Mouse (Mus musculus) liver, postnatal 0 days (tissue): ENCODE data around the gene Imp4. TPM values are rescaled to one million over a fixed set of nuclear protein-coding genes. Genes with fewer than 3 reads are reported as not detected.
A peak's percentile ranks its signal among the peaks of the same experiment; 100 is the strongest.

Experiments used
- ATAC-seq: fragments of 200-750 bp; cut with Nextera tagmentation; 2 replicates; pipeline ENCODE4 v1.8.0; 2017; ENCODE audit warnings: mild to moderate bottlenecking, moderate library complexity
- DNase-seq: peaks from one replicate; pipeline ENCODE4 v3.0.0-alpha.2; 2016
- H3K27ac ChIP-seq: fragments of 300-500 bp; sonication (generic); 2 replicates; pipeline ENCODE4 v1.5.1; 2014; ENCODE audit warnings: antibody characterized with exemption, moderate library complexity, mild to moderate bottlenecking, low read depth
- H3K27me3 ChIP-seq: fragments of 300-500 bp; sonication (generic); 2 replicates; pipeline ENCODE4 v1.6.1; 2014; ENCODE audit warnings: low read length, control low read depth, mixed read lengths; ENCODE audit not compliant: insufficient read depth
- H3K36me3 ChIP-seq: fragments of 300-500 bp; sonication (generic); replicated peaks from 2 replicates; pipeline ENCODE4 v1.6.1; 2014; ENCODE audit warnings: mild to moderate bottlenecking, control low read depth, low read length, moderate library complexity, mixed read lengths; ENCODE audit not compliant: insufficient read depth
- H3K4me1 ChIP-seq: fragments of 300-500 bp; sonication (generic); 2 replicates; pipeline ENCODE4 v1.6.1; 2014; ENCODE audit warnings: antibody characterized with exemption, mild to moderate bottlenecking, control low read depth; ENCODE audit not compliant: insufficient read depth
- H3K4me2 ChIP-seq: fragments of 300-500 bp; sonication (generic); 2 replicates; pipeline ENCODE4 v1.6.1; 2014; ENCODE audit warnings: low read depth, mild to moderate bottlenecking, low read length, moderate library complexity, mixed read lengths
- H3K4me3 ChIP-seq: fragments of 300-500 bp; sonication (generic); 2 replicates; pipeline ENCODE4 v1.5.1; 2014; ENCODE audit warnings: low read depth, low read length
- H3K9ac ChIP-seq: fragments of 300-500 bp; sonication (generic); replicated peaks from 2 replicates; pipeline ENCODE4 v1.6.1; 2014; ENCODE audit warnings: mild to moderate bottlenecking, moderate library complexity
- H3K9me3 ChIP-seq: fragments of 300-500 bp; sonication (generic); 2 replicates; pipeline ENCODE4 v1.6.1; 2016; ENCODE audit warnings: mild to moderate bottlenecking, control low read depth, low read length, mixed read lengths
- CTCF ChIP-seq: sonication (generic); IDR thresholded peaks from 2 replicates; pipeline ENCODE4 v1.5.1; 2016; ENCODE audit warnings: antibody characterized with exemption, low read depth
- EP300 ChIP-seq: IDR thresholded peaks from 2 replicates; pipeline ENCODE4 v1.6.1; 2016; ENCODE audit warnings: antibody characterized with exemption, low read depth, mild to moderate bottlenecking
- WGBS: fragments of 180-500 bp; shearing (Covaris S2); extraction: QIAGEN DNeasy Blood & Tissue Kit; methylation state at CpG from one replicate; pipeline ENCODE4 v1.1.7; 2014; ENCODE audit not compliant: insufficient replicate concordance; 5-methylcytosine and 5-hydroxymethylcytosine counted together
- polyA plus RNA-seq: library from polyadenylated mRNA; unstranded; fragments of >200 nt; fragmentation: Nextera tagmentation; extraction: Ambion mirVana; gene quantifications from 2 replicates; pipeline ENCODE4 v1.2.1, GENCODE M21; 2015

Gene Imp4
- polyA plus RNA-seq, 1 experiment from 2014 or later, result 41.6 TPM

DNA sequence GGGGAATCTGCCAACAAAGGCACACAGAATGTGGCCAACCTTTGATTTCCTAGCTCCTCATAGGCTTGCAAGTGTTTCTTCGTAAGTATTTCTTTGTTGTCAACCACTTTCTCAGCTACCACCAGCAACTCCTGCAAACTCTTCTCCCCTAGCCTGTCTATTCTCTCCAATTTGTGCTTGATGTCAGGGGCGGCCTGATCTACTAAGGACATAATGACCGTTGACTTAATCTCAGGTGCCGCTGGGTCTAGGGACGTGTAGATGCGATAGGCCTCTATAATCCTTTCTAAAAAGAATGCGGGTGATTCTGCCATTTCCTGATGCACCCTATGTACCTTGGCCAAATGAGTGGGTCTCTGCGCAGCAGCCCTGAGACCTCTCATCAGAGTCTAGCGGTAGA is 8.2 kb upstream of the Imp4 start:
- TF ChIP-seq CTCF (no peak), EP300 (no peak)
- no peaks in the 10 kb centered on the region for H3K27me3 ChIP-seq
- no peak for DNase-seq
- H3K4me3 ChIP-seq, result no peak overlapping the region
- ATAC-seq, result no peak
- peaks cover 23% of the 10 kb centered on the region for H3K9me3 ChIP-seq
- H3K36me3 ChIP-seq, result peaks cover 4% of the 10 kb centered on the region; the same call in 1 of the 2 replicates
- H3K9ac ChIP-seq, result no peak overlapping the region
- H3K27ac ChIP-seq, result no peak overlapping the region
- 93% methylated on average over 9 of the region's 9 CpGs for WGBS
- peaks cover 7% of the 10 kb centered on the region for H3K4me1 ChIP-seq
- H3K4me2 ChIP-seq, result no peak overlapping the region

GRCm38 (mm10) chr1:34432411-34432775 is 7.3 kb upstream of the Imp4 start:
- Histone ChIP-seq H3K9me3 (peaks cover 23% of the 10 kb centered on the region), H3K4me1 (peaks cover 7% of the 10 kb centered on the region), H3K27ac (no peak overlapping the region), H3K4me3 (peak overlapping the region; percentile 60), H3K36me3 (peaks cover 4% of the 10 kb centered on the region; the same call in 1 of the 2 replicates), H3K9ac (no peak overlapping the region), H3K4me2 (peak overlapping the region; percentile 78), H3K27me3 (no peaks in the 10 kb centered on the region)
- DNase-seq (peak; percentile 29), ATAC-seq (no peak)
- TF ChIP-seq EP300 (no peak), CTCF (no peak)
- WGBS, result 71% methylated on average over 13 of the region's 13 CpGs

DNA sequence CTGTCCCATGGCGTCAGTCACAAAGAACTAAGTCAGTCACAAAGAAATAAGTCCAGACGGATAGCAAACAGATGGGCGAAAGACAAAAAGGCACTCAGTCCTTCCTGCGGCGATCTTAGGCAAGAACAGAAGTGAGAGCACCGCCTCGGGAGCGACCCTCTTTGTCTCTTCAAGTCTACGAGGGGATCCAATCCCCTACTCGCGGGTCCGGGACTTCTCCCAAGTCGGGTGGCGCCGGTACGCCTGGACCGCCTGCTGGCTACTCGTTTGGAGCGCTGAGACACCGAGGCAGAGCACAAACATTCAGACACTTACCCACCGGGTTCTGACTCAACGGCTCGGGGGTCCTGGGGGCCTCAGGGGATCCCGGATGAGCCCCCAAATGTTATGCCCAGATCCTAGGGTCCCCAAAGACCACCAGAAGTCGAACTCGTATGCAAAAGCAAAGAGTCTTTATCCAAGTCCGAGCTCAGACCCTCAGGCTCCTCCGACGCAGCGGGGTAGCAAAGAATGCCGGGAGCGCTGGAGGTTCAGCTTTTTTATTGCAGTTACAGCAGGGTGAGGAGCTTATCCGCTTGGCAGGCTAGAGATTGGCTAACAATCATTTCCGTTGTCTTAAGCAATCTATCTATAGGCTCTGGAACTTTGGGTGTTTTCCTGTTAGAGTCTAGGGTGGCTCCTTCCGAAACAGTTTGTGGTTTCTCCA is 6.7 kb upstream of the Imp4 start:
- Histone ChIP-seq H3K4me3 (peak overlapping the region; percentile 60), H3K27me3 (no peaks in the 10 kb centered on the region), H3K36me3 (peaks cover 4% of the 10 kb centered on the region; the same call in 1 of the 2 replicates), H3K4me2 (peak overlapping the region; percentile 78), H3K27ac (peak overlapping the region; percentile 82), H3K9ac (peak overlapping the region; percentile 64), H3K9me3 (peaks cover 23% of the 10 kb centered on the region), H3K4me1 (peaks cover 7% of the 10 kb centered on the region)
- ATAC-seq (peak; percentile 49), DNase-seq (peak; percentile 52)
- peak; percentile 37; the same call in 1 of the 2 replicates for TF ChIP-seq EP300
- no peak for TF ChIP-seq CTCF
- 18% methylated on average over 35 of the region's 35 CpGs for WGBS

DNA sequence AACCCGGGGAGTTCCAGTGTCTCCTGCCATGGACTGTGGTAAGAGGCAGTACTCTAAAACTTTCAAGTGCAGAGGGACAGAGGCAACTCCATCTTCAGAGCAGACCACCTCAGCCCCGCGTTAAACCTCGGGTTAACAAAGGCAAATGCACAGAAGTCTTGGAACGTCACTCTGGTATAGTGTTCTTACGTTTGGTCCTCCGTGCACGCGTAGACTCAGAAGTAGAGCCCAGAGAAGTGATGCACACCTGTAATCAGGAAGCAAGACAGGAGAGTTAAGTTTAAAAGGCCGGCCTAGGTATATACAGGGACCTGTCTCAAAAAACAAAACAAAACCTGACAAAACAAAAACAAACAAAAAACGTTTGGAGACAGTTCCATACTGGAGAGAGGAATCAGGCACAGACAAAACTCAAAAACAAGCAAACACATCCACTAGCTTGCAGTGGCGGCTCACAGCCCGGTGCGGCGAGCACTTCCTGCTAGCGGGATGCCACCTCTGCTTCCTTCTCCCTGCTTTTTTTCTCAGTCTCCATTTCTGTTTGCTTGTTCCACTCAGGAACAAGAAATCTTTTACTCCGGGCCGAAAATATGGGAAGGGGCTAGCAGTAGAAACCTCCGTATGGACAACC is 5.6 kb upstream of the Imp4 start:
- ATAC-seq, result peak; percentile 9; the same call in 1 of the 2 replicates
- Histone ChIP-seq H3K9me3 (peaks cover 23% of the 10 kb centered on the region), H3K36me3 (peaks cover 4% of the 10 kb centered on the region; the same call in 1 of the 2 replicates), H3K4me1 (peaks cover 13% of the 10 kb centered on the region), H3K4me2 (peak overlapping the region; percentile 78), H3K27ac (peak overlapping the region; percentile 82), H3K4me3 (peak overlapping the region; percentile 60), H3K27me3 (no peaks in the 10 kb centered on the region), H3K9ac (peak overlapping the region; percentile 61)
- peak; percentile 44 for DNase-seq
- WGBS, result 8% methylated on average over 19 of the region's 19 CpGs
- TF ChIP-seq CTCF (no peak), EP300 (no peak)

DNA sequence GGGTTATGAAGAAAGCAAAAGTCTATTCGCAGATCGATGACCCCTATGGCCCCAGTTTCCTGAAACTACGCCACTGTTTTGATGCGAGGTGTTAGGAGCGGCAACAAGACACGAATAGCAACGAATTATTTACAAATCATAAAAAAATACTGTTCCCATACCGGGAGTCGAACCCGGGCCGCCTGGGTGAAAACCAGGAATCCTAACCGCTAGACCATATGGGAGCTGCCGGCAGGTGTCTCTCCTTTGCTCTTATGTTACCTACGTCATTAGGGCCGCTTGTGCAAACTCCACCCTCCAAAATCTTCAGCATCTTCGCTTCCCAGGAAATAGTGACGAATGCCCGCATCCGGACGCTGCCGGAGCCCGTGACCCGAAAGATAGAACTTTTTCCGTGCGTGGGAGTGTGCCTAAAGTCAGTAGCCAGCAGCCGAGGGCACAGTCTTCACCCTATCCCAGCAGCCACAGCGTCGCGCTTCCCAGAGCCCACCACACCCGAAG is 4.9 kb upstream of the Imp4 start:
- no peak for TF ChIP-seq EP300
- TF ChIP-seq CTCF, result no peak
- H3K27me3 ChIP-seq, result no peaks in the 10 kb centered on the region

More for the DNA sequence above, 4.9 kb upstream of the Imp4 start:
- peak; percentile 92 for DNase-seq
- H3K27ac ChIP-seq, result peak overlapping the region; percentile 82
- under 1% methylated on average over 30 of the region's 30 CpGs for WGBS
- H3K4me3 ChIP-seq, result peak overlapping the region; percentile 60
- H3K9me3 ChIP-seq, result peaks cover 23% of the 10 kb centered on the region
- H3K4me1 ChIP-seq, result peaks cover 13% of the 10 kb centered on the region
- peaks cover 2% of the 10 kb centered on the region; the same call in 1 of the 2 replicates for H3K36me3 ChIP-seq
- peak; percentile 4 for ATAC-seq
- peak overlapping the region; percentile 78 for H3K4me2 ChIP-seq
- H3K9ac ChIP-seq, result peak overlapping the region; percentile 61
